ENCODE assay signal across 15 mouse cellular contexts in genomic region chr3:59204719-59205503, GRCm38 (mm10). TPM values are rescaled to one million over a fixed set of nuclear protein-coding genes. Genes with fewer than 3 reads are reported as not detected.
DNase-seq lines count a peak whose midpoint lies in the region; ATAC-seq and TF ChIP-seq lines count a peak whose summit lies in the region.
"Had no signal": no experiment of that assay in that cellular context is flagged by ENCODE, and none has a peak within 500 bp of the region (broad histone marks: within the 10 kb centered on the region; RNA-seq: fewer than 3 reads in every experiment).

No protein-coding gene starts in this region.

- intact Hi-C loops in heart, adult 2 months (cut with DNase I): loop anchor here (5.0 kb wide), 1 partner anchor 33 kb away; no protein-coding TSS in a partner anchor

- no peaks in the 10 kb centered on the region for H3K79me2 ChIP-seq in heart, adult 2 months (replicated peaks; ENCODE audit: control insufficient read depth, insufficient read depth, low read length)

- 41% methylated on average over 11 of the region's 11 CpGs for WGBS in heart, adult 2 months
- 28% methylated on average over 11 of the region's 11 CpGs for WGBS in heart, embryonic 15.5 days
- 84% methylated on average over 11 of the region's 11 CpGs for WGBS in hindbrain, embryonic 12.5 days
- 92% methylated on average over 11 of the region's 11 CpGs for WGBS in midbrain, postnatal 0 days

- no peaks in the 10 kb centered on the region for H3K9me3 ChIP-seq in heart, embryonic 15.5 days (replicated peaks)
- H3K9me3 ChIP-seq in hindbrain, embryonic 12.5 days (replicated peaks): no peaks in the 10 kb centered on the region
- H3K9me3 ChIP-seq in midbrain, postnatal 0 days (ENCODE audit: low read length): no peaks in the 10 kb centered on the region
- H3K9me3 ChIP-seq: forebrain, embryonic 10.5 days; intestine, embryonic 15.5 days had no signal

- H3K27me3 ChIP-seq in heart, adult 2 months (ENCODE audit: control insufficient read depth, insufficient read depth, low read length): no peaks in the 10 kb centered on the region
- no peaks in the 10 kb centered on the region for H3K27me3 ChIP-seq in heart, embryonic 15.5 days
- H3K27me3 ChIP-seq in hindbrain, embryonic 12.5 days: no peaks in the 10 kb centered on the region
- H3K27me3 ChIP-seq in midbrain, postnatal 0 days (ENCODE audit: insufficient read depth, low read length): no peaks in the 10 kb centered on the region
- H3K27me3 ChIP-seq: intestine, embryonic 15.5 days had no signal

- no peaks in the 10 kb centered on the region for H3K36me3 ChIP-seq in heart, adult 2 months (ENCODE audit: control insufficient read depth, insufficient read depth, low read length)
- H3K36me3 ChIP-seq in heart, embryonic 15.5 days: no peaks in the 10 kb centered on the region
- no peaks in the 10 kb centered on the region for H3K36me3 ChIP-seq in hindbrain, embryonic 12.5 days
- no peaks in the 10 kb centered on the region for H3K36me3 ChIP-seq in midbrain, postnatal 0 days (ENCODE audit: insufficient read depth, low read length)
- H3K36me3 ChIP-seq: forebrain, embryonic 10.5 days; intestine, embryonic 15.5 days had no signal

- H3K4me3 ChIP-seq in heart, adult 2 months: no peak overlapping the region
- 0 out of 2 replicates have a peak overlapping the region, but pooled peaks have one; percentile 3 for H3K4me3 ChIP-seq in heart, embryonic 15.5 days
- H3K4me3 ChIP-seq in hindbrain, embryonic 12.5 days: no peak overlapping the region
- no peak overlapping the region for H3K4me3 ChIP-seq in midbrain, postnatal 0 days (ENCODE audit: low read depth, low read length)
- H3K4me3 ChIP-seq: forebrain, embryonic 10.5 days; intestine, embryonic 15.5 days; left cerebral cortex, adult 2 months had no signal

- H3K4me1 ChIP-seq in heart, adult 2 months (ENCODE audit: control insufficient read depth, insufficient read depth, low read length): no peaks in the 10 kb centered on the region; the same call in none of the 2 replicates
- H3K4me1 ChIP-seq in heart, embryonic 15.5 days (replicated peaks): peaks cover 24% of the 10 kb centered on the region
- 0 out of 2 replicates have a peak, but pooled peaks cover 3% of the 10 kb centered on the region for H3K4me1 ChIP-seq in hindbrain, embryonic 12.5 days
- no peaks in the 10 kb centered on the region for H3K4me1 ChIP-seq in midbrain, postnatal 0 days (ENCODE audit: insufficient read depth, low read length)

- DNase-seq in heart, adult 8-10 months (ENCODE audit: low spot score): peak; percentile 24
- DNase-seq in heart, adult 2 months: no peak
- DNase-seq in NIH3T3 (ENCODE audit: low read depth): peak; percentile 57
- DNase-seq in midbrain, postnatal 0 days (ENCODE audit: low spot score): no peak
- no peak for DNase-seq in kidney, postnatal 4 days
- DNase-seq: gastrocnemius, postnatal 36 days; kidney, postnatal 36 days; midbrain, embryonic 14.5 days had no signal

- TF ChIP-seq POLR2A in heart, adult 2 months (IDR thresholded peaks at IDR 0.05; ENCODE audit: insufficient read depth, low read depth, low read length): no peak

- peak; percentile 51 for ATAC-seq in heart, embryonic 15.5 days (replicated peaks; ENCODE audit: insufficient number of reproducible peaks, insufficient read depth, low FRiP score, low read depth)
- peak; percentile 58 for ATAC-seq in megakaryocyte, adult 5-6 weeks (ENCODE audit: poor library complexity, severe bottlenecking)
- no peak for ATAC-seq in hindbrain, embryonic 12.5 days (ENCODE audit: low FRiP score)
- ATAC-seq in midbrain, postnatal 0 days (ENCODE audit: low FRiP score): no peak
- ATAC-seq: intestine, embryonic 15.5 days had no signal

- H3K27ac ChIP-seq in heart, adult 2 months: no peak overlapping the region
- H3K27ac ChIP-seq in heart, embryonic 15.5 days: peak overlapping the region; percentile 57
- H3K27ac ChIP-seq in hindbrain, embryonic 12.5 days: no peak overlapping the region
- H3K27ac ChIP-seq in midbrain, postnatal 0 days (ENCODE audit: low read depth, low read length): no peak overlapping the region
- H3K27ac ChIP-seq: forebrain, embryonic 10.5 days; intestine, embryonic 15.5 days; left cerebral cortex, adult 2 months had no signal

- TF ChIP-seq CTCF in heart, adult 2 months (IDR thresholded peaks at IDR 0.05): no peak
- TF ChIP-seq CTCF in midbrain, postnatal 0 days (IDR thresholded peaks at IDR 0.05): no peak

- no peak overlapping the region for H3K9ac ChIP-seq in heart, adult 2 months (ENCODE audit: low read depth, low read length)
- no peak overlapping the region; the same call in 1 of the 2 replicates for H3K9ac ChIP-seq in heart, embryonic 15.5 days
- H3K9ac ChIP-seq in hindbrain, embryonic 12.5 days: no peak overlapping the region
- H3K9ac ChIP-seq in midbrain, postnatal 0 days (replicated peaks; ENCODE audit: low read length, poor library complexity, severe bottlenecking): no peak overlapping the region
- H3K9ac ChIP-seq: intestine, embryonic 15.5 days had no signal

- peak overlapping the region; percentile 39 for H3K4me2 ChIP-seq in heart, embryonic 15.5 days
- H3K4me2 ChIP-seq in hindbrain, embryonic 12.5 days (replicated peaks): no peak overlapping the region
- H3K4me2 ChIP-seq in midbrain, postnatal 0 days (ENCODE audit: low read depth, low read length, poor library complexity, severe bottlenecking): no peak overlapping the region
- H3K4me2 ChIP-seq: intestine, embryonic 15.5 days; liver, embryonic 11.5 days had no signal

- TF ChIP-seq EP300 in heart, adult 2 months (IDR thresholded peaks at IDR 0.05; ENCODE audit: insufficient read depth, low read depth, low read length): no peak

RNA-seq across cellular contexts. Expression of gene P2ry13, which starts 5.8 kb away (rescaled TPM):
- 1 to 10 TPM in 1 of 4 experiments, under 1 TPM in 3; 0.49 to 1.4 (median 0.76) TPM for total RNA-seq in heart, adult 8-10 months (2022)
- total RNA-seq in heart, adult 2 months (2021): under 1 TPM; 0.39 to 0.97 TPM
- polyA plus RNA-seq in heart, adult 2 months (2012; rRNA removed): 0.92 and 1.6 TPM in 2 replicates
- 0.78 and 1.1 TPM in 2 replicates for polyA plus RNA-seq in heart, embryonic 15.5 days (2015; fragmentation: Nextera tagmentation; extraction: Ambion mirVana)
- total RNA-seq in megakaryocyte, adult 5-6 weeks (2015): 4.9 and 6.5 TPM in 2 replicates
- 4.3 and 4.6 TPM in 2 replicates for total RNA-seq in megakaryocyte, adult 5-6 weeks (2017)
- polyA plus RNA-seq in hindbrain, embryonic 12.5 days (2016; fragmentation: Nextera tagmentation; extraction: Ambion mirVana): 1.2 and 1.4 TPM in 2 replicates
- 2.2 and 2.6 TPM in 2 replicates for total RNA-seq in midbrain, postnatal 0 days (2014; rRNA removed)
- polyA plus RNA-seq in midbrain, postnatal 0 days (2015; fragmentation: Nextera tagmentation; extraction: Ambion mirVana): 1.8 and 1.9 TPM in 2 replicates

RNA-seq across cellular contexts. Expression of gene Gpr87, which starts 10.0 kb away (rescaled TPM):
- total RNA-seq in heart, adult 8-10 months (2022): not detected
- total RNA-seq in heart, adult 2 months (2021): not detected
- not detected in 2 replicates for polyA plus RNA-seq in heart, adult 2 months (2012; rRNA removed)
- polyA plus RNA-seq in heart, embryonic 15.5 days (2015; fragmentation: Nextera tagmentation; extraction: Ambion mirVana): 0.14 and 0.16 TPM in 2 replicates
- total RNA-seq in megakaryocyte, adult 5-6 weeks (2015): not detected in 2 replicates
- total RNA-seq in megakaryocyte, adult 5-6 weeks (2017): not detected in 2 replicates
- polyA plus RNA-seq in hindbrain, embryonic 12.5 days (2016; fragmentation: Nextera tagmentation; extraction: Ambion mirVana): 0.43 TPM in 1 of 2 replicates, not detected in the other
- 1.5 TPM in 1 of 2 replicates, not detected in the other for total RNA-seq in midbrain, postnatal 0 days (2014; rRNA removed)
- 0.16 TPM in 1 of 2 replicates, not detected in the other for polyA plus RNA-seq in midbrain, postnatal 0 days (2015; fragmentation: Nextera tagmentation; extraction: Ambion mirVana)
- total RNA-seq: gastrocnemius, postnatal 36 days; left cerebral cortex, adult 2 months had no signal
- polyA plus RNA-seq: intestine, embryonic 15.5 days; liver, embryonic 11.5 days had no signal

RNA-seq across cellular contexts. Expression of gene P2ry14, which starts 51.5 kb away (rescaled TPM):
- total RNA-seq in heart, adult 8-10 months (2022): 1 to 10 TPM; 2.0 to 4.6 (median 2.9) TPM
- 1 to 10 TPM; 4.3 to 4.4 TPM for total RNA-seq in heart, adult 2 months (2021)
- polyA plus RNA-seq in heart, adult 2 months (2012; rRNA removed): 3.4 and 6.7 TPM in 2 replicates
- polyA plus RNA-seq in heart, embryonic 15.5 days (2015; fragmentation: Nextera tagmentation; extraction: Ambion mirVana): 2.5 and 3.1 TPM in 2 replicates
- total RNA-seq in megakaryocyte, adult 5-6 weeks (2015): 7.0 and 11.9 TPM in 2 replicates
- 6.2 and 6.8 TPM in 2 replicates for total RNA-seq in megakaryocyte, adult 5-6 weeks (2017)
- polyA plus RNA-seq in hindbrain, embryonic 12.5 days (2016; fragmentation: Nextera tagmentation; extraction: Ambion mirVana): 1.5 and 2.3 TPM in 2 replicates
- 2.8 and 3.2 TPM in 2 replicates for total RNA-seq in midbrain, postnatal 0 days (2014; rRNA removed)
- polyA plus RNA-seq in midbrain, postnatal 0 days (2015; fragmentation: Nextera tagmentation; extraction: Ambion mirVana): 4.3 and 4.6 TPM in 2 replicates

RNA-seq across cellular contexts. Expression of gene P2ry12, which starts 57.8 kb away (rescaled TPM):
- total RNA-seq in heart, adult 8-10 months (2022): 1 to 10 TPM; 1.2 to 5.1 (median 4.4) TPM
- 1 to 10 TPM; 2.0 to 6.4 TPM for total RNA-seq in heart, adult 2 months (2021)
- 4.1 and 5.2 TPM in 2 replicates for polyA plus RNA-seq in heart, adult 2 months (2012; rRNA removed)
- polyA plus RNA-seq in heart, embryonic 15.5 days (2015; fragmentation: Nextera tagmentation; extraction: Ambion mirVana): 0.84 and 1.2 TPM in 2 replicates
- total RNA-seq in megakaryocyte, adult 5-6 weeks (2015): 3.5 and 5.0 TPM in 2 replicates
- 2.6 and 4.2 TPM in 2 replicates for total RNA-seq in megakaryocyte, adult 5-6 weeks (2017)
- 4.3 and 5.4 TPM in 2 replicates for polyA plus RNA-seq in hindbrain, embryonic 12.5 days (2016; fragmentation: Nextera tagmentation; extraction: Ambion mirVana)
- 13.9 and 15.6 TPM in 2 replicates for total RNA-seq in midbrain, postnatal 0 days (2014; rRNA removed)
- polyA plus RNA-seq in midbrain, postnatal 0 days (2015; fragmentation: Nextera tagmentation; extraction: Ambion mirVana): 9.9 and 11.1 TPM in 2 replicates

Comparison
In these comparisons a context has a peak if more than half of its experiments do, and no peak if none do; other contexts are left out.
1. DNase-seq: peak in heart, adult 8-10 months (single experiment) and NIH3T3 (single experiment); none in heart, adult 2 months (0 of 2), midbrain, postnatal 0 days (single experiment) and kidney, postnatal 4 days (0 of 2).
2. ATAC-seq: peak in heart, embryonic 15.5 days (single experiment) and megakaryocyte, adult 5-6 weeks (single experiment); none in hindbrain, embryonic 12.5 days (single experiment) and midbrain, postnatal 0 days (single experiment).